Mouse (Mus musculus): ENCODE results near the gene Tsen15. TPM values are rescaled to one million over a fixed set of nuclear protein-coding genes. Genes with fewer than 3 reads are reported as not detected.

The Tsen15 gene
- total and polyA plus RNA-seq, 3 experiments = 23.1 to 65.9 (median 40.9) TPM

DNA sequence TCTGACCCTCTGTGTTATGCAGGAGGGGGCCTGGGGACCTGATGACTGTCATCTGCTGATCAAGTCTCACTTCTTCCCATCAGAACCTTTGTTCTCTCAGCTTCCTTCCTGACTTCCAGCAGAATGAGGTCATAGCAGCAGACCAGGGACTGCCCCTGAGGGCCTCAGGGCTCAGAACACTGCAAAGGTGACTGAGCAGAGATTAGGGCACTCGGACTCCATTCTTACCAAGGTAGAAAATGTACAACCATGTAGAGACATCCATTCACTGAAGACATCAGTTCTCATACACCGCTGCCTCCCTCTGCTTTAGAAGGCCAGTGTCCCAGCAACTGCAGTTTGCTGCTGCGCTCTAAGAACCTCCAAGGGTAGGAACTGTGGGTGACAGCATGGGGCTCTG lies 36.6 kb upstream of the Tsen15 start:
- Histone ChIP-seq H3K27ac (ENCODE audit: insufficient read depth, low read depth) (no peak overlapping the region), H3K79me2 (replicated peaks; ENCODE audit: control insufficient read depth, extremely low read depth, insufficient read depth, poor library complexity, severe bottlenecking) (no peaks in the 10 kb centered on the region), H3K4me1 (ENCODE audit: control insufficient read depth in 1 of 2, insufficient read depth in 2 of 2) (peaks cover 6 to 38% of the 10 kb centered on the region in 2 experiments), H3K27me3 (replicated peaks) (no peaks in the 10 kb centered on the region), H3K9me3 (replicated peaks; ENCODE audit: low read length) (no peaks in the 10 kb centered on the region), H3K4me3 (replicated peaks in 1 of 3; ENCODE audit: low read depth in 2 of 3, low read length in 2 of 3, poor library complexity in 1 of 3) (no peak overlapping the region), H3K36me3 (replicated peaks in 1 of 2; ENCODE audit: control insufficient read depth in 1 of 2, insufficient read depth in 1 of 2, low read length in 1 of 2) (no peaks in the 10 kb centered on the region), H3K9ac (ENCODE audit: insufficient read depth, low read depth) (no peak overlapping the region), H3K4me2 (ENCODE audit: insufficient read depth, low read depth, poor library complexity, severe bottlenecking) (no peak overlapping the region)
- in situ Hi-C loops (cut with MboI; ENCODE audit: low pct_ligation_motif_present, low pct_unique_long_range_greater_than_20kb, low sequenced_read_pairs) (no loop called here), dilution Hi-C loops (cut with MboI; ENCODE audit: extremely low pct_ligation_motif_present, extremely low pct_unique_long_range_greater_than_20kb, low sequenced_read_pairs) (no loop called here)
- DNase-seq (ENCODE audit: extremely low read depth) = no peak
- TF ChIP-seq NRF1 (IDR thresholded peaks at IDR 0.05; ENCODE audit: low read depth, low read length) = no peak
- TF ChIP-seq ETS1 (conservative IDR thresholded peaks at IDR 0.05; ENCODE audit: low read depth, low read length) = no peak
- no peak for TF ChIP-seq ELF1 (IDR thresholded peaks at IDR 0.05; ENCODE audit: low read depth, low read length)
- no peak for TF ChIP-seq USF2 (conservative IDR thresholded peaks at IDR 0.05; ENCODE audit: low read depth, low read length)
- no peak for TF ChIP-seq POLR2A (IDR thresholded peaks at IDR 0.05; ENCODE audit: low read depth, low read length)
- TF ChIP-seq BHLHE40 (IDR thresholded peaks at IDR 0.05; ENCODE audit: low read depth, low read length) = no peak
- no peak for TF ChIP-seq RCOR1 (conservative IDR thresholded peaks at IDR 0.05; ENCODE audit: low read depth, low read length)
- no peak for TF ChIP-seq CHD1 (IDR thresholded peaks at IDR 0.05; ENCODE audit: low read depth, low read length)
- TF ChIP-seq MAZ (IDR thresholded peaks at IDR 0.05; ENCODE audit: low read depth, low read length) = no peak
- TF ChIP-seq GABPA (IDR thresholded peaks at IDR 0.05; ENCODE audit: insufficient replicate concordance, low read depth, low read length) = no peak
- TF ChIP-seq KAT2A (IDR thresholded peaks at IDR 0.05; ENCODE audit: insufficient replicate concordance, low read length) = no peak
- no peak for TF ChIP-seq SIN3A (IDR thresholded peaks at IDR 0.05; ENCODE audit: low read length)

DNA sequence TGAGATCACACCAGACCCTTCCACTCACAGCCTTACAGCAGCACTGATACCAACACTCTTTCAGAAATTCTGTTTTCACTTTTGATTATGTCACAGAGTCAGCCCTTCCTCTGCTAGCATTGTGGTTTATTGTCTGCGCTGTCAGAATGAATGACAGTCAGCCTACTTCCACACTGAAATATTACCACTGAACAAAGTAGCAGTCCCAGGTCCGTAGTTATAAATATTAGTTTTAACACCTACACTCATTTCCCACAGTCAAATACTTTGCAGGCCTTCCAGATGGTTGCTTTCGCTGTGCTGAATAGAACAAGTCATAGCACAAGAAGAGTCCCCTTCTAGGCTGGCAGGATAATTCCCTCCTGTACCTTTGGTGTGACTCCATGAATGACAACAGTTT lies 35.8 kb upstream of the Tsen15 start:
- H3K4me1 ChIP-seq (ENCODE audit: control insufficient read depth in 1 of 2, insufficient read depth in 2 of 2) = peaks cover 6 to 38% of the 10 kb centered on the region in 2 experiments
- no peak overlapping the region for H3K27ac ChIP-seq (ENCODE audit: insufficient read depth, low read depth)
- dilution Hi-C loops (cut with MboI; ENCODE audit: extremely low pct_ligation_motif_present, extremely low pct_unique_long_range_greater_than_20kb, low sequenced_read_pairs) (no loop called here), in situ Hi-C loops (cut with MboI; ENCODE audit: low pct_ligation_motif_present, low pct_unique_long_range_greater_than_20kb, low sequenced_read_pairs) (no loop called here)
- TF ChIP-seq USF2 (conservative IDR thresholded peaks at IDR 0.05; ENCODE audit: low read depth, low read length) (no peak), TCF12 (IDR thresholded peaks at IDR 0.05; ENCODE audit: low read depth, low read length) (no peak), RCOR1 (conservative IDR thresholded peaks at IDR 0.05; ENCODE audit: low read depth, low read length) (no peak), SMC3 (IDR thresholded peaks at IDR 0.05; ENCODE audit: low read depth, low read length) (no peak), HCFC1 (IDR thresholded peaks at IDR 0.05; ENCODE audit: low read depth, low read length) (no peak), MAX (IDR thresholded peaks at IDR 0.05; ENCODE audit: low read length) (no peak), MAZ (IDR thresholded peaks at IDR 0.05; ENCODE audit: low read depth, low read length) (no peak), SIN3A (IDR thresholded peaks at IDR 0.05; ENCODE audit: low read length) (no peak), BHLHE40 (IDR thresholded peaks at IDR 0.05; ENCODE audit: low read depth, low read length) (no peak)
- H3K27me3 ChIP-seq (replicated peaks) = no peaks in the 10 kb centered on the region
- H3K4me2 ChIP-seq (ENCODE audit: insufficient read depth, low read depth, poor library complexity, severe bottlenecking) = no peak overlapping the region
- no peaks in the 10 kb centered on the region for H3K9me3 ChIP-seq (replicated peaks; ENCODE audit: low read length)
- H3K79me2 ChIP-seq (replicated peaks; ENCODE audit: control insufficient read depth, extremely low read depth, insufficient read depth, poor library complexity, severe bottlenecking) = no peaks in the 10 kb centered on the region
- no peaks in the 10 kb centered on the region for H3K36me3 ChIP-seq (replicated peaks in 1 of 2; ENCODE audit: control insufficient read depth in 1 of 2, insufficient read depth in 1 of 2, low read length in 1 of 2)
- no peak for DNase-seq (ENCODE audit: extremely low read depth)
- H3K4me3 ChIP-seq (replicated peaks in 1 of 3; ENCODE audit: low read depth in 2 of 3, low read length in 2 of 3, poor library complexity in 1 of 3) = no peak overlapping the region
- H3K9ac ChIP-seq (ENCODE audit: insufficient read depth, low read depth) = no peak overlapping the region
